Mouse (Mus musculus) right cerebral cortex, postnatal 36 days (tissue): Measurements from ENCODE around the gene Fbp2.

Experiments used
- DNase-seq, 2 experiments: peaks; one replicate each; pipeline ENCODE4 v3.0.0; 2022; ENCODE audit warnings: low spot score in 2 of 2, mixed read lengths in 1 of 2

Gene Fbp2

DNA sequence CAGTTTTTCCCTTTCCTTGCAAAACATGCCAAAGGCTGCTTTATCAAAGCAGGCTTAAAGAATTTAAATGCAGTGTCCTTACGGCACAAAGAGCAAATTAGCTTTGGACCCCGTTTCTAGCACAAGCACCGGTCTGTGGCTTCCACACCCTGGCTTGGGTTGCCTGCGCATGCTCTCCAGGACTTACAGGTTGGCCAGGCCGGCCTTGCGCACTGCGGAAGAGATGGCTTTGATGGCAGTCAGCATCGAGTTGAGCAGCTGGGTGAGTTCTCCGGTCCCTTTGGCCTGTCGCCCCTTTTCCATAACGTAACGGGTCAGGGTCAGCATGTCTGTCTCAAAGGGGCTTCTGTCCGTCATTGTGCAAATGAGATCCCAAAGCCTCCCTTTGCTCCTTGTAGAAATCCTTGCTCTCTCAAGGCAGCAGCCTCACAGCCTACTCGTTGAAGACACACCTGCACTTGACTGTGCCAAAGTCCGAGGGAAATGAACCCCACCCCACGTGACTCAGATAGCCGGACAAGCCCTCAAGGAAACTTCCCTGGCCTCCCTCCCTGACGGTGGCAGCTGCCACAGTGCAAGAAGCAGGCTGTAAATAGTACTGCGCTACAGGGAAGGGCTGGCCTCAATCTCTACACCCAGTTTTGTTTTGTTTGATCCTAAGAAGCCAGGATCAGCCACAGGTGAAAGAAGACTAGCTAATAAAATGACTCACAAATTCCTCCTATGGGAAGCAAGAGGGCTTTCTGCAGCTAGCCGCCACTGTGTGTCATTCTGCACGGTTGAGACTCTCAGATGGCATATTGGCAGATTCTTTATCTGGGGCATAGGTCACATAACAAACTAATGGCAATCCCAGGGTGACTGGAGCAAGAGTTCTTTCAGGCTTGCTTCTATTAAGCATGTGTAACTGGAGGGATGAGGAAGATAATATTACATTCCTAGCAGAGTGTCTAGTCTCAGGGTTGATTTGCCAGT is at the start of gene Fbp2:
Gene Fbp2, minus strand, starts transcription at position 482 of the 975 bp plus-strand sequence.
- no peak for DNase-seq

DNA sequence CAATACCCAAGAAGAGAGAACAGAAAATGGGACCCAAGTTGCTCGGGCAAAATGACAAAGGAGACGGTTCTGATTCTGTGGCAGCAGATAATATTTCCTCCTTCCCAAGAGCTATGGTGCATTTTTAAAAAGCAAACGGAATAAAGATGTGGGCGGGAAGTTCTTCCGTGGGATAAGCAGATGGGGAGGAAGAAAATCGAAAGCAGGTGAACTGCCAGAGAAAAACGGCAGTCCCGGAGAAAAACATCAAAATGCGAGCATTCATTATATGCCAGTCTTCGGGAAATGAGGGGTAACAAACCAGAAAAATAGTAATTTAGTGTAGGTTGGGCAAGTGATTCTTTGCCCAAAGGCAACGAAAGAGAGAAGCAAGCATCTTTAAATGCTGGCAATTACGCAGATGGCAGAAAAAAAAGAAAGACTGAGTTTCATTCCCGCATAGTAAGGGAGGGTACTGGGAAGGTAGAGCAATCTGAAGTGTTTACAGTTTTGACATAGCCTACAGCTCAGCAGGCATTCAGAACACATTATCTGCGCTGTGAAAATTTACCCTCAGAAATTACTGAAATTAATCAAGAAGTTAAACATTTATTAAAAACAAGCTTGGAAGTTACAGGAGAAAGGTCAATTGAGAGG is 49.4 kb upstream of the Fbp2 start:
- DNase-seq = no peak

DNA sequence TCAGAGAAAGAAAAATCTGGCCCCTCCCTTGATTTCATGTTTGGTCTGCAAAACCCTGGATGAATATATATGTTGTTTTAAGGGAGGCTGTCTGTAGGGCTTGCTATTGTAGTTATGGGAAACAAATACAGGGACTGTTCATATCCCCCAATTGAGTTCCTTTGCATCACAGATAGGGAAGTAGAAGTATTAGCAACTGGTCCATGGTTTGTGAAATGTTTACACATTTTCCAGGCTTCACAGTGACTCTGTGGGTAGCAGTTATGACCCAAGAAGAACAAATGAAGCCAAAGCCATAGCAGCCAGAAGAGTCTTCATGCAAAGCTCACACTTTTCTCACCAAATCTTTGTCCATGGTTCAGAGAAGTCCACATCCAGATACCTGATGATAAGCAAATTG is 42.9 kb upstream of the Fbp2 start:
- no peak for DNase-seq

DNA sequence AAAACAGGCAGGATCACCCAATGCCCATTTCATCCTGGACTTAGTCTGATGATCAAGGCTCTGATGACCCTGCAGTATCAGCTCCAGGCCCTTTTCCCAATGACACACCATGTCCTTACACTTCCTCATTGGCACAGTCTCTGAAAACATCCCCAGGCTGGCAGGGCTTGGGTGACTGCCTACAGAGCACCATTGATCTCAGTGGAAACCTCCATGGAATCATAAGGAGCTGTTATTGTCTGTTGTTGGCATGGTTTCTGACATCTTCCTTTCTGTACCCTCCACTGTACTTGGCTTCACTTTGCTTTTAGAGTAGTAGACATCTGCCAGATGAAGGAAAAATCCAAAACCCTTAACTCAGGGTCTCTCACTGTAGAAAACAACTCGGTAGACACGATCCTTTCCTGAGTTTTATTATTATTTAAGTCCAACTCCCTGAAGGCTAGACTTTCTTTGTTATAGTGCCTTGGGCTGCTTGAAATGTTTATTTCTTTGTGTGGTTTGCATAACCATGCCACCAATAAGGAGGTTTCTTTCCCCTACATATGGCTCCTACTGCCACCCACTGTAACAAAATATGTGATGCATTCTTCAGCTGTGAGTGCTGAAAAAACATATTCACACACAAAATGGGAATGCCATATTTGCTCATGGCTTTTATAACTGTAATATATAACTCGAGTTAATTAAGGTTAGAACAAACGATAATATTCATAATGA is 39.9 kb upstream of the Fbp2 start:
- no peak for DNase-seq

DNA sequence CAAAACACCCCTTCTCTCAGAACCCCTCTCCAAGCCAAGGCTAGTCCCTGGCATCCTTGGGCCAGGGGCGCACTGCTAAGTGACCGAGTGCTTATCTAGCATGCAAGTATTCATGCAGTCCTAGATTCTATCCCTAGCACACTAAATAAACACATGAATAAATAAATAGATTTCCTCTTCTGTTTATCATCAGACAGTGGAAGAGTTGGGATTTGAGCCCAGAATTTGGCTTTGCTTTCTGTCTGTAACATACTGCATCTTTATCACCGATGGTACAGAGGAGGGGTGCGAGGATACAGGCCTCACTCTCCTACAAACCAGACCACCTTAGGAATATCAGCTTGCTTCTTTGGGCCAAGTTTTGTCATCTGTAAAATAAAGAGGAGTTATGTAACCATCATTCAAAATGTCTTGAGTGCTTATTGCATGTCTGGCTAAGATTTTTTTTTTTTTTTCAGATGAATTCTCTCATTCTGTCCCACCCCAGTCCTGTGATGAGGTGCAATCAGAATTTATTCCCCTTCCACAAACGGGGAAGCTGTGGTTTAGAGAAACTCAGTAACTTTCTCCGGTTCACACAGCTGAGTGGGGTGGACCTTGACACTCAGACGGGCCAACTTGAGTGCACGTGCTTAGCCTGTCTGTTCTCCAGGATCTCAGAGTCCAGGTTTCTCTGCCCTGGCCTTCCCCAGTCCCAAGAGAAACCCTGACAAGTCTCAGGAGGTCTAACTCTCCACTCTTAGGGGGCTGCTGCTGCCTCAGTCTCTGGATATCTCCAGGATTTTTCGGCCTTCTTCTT is 35.0 kb upstream of the Fbp2 start:
- no peak for DNase-seq

DNA sequence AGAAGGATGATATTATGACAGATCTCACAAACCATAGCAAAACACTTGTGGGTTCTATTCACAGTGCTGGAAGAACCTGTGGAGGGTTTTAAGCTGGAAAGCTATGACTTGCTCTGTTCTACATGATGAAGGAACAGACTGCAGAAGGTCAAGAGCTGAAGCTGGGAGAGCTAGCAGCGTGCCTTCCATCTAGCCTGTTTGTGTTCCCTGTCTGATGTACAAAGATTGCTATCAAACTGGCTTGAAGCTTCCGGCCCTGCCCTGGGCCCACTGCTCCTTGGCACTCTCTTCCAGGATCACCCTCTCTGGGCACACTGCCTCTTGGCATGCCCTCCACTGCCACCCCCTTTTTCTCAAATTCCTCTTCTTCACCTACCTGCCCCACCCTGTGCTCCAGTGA is 31.1 kb upstream of the Fbp2 start:
- DNase-seq = no peak

DNA sequence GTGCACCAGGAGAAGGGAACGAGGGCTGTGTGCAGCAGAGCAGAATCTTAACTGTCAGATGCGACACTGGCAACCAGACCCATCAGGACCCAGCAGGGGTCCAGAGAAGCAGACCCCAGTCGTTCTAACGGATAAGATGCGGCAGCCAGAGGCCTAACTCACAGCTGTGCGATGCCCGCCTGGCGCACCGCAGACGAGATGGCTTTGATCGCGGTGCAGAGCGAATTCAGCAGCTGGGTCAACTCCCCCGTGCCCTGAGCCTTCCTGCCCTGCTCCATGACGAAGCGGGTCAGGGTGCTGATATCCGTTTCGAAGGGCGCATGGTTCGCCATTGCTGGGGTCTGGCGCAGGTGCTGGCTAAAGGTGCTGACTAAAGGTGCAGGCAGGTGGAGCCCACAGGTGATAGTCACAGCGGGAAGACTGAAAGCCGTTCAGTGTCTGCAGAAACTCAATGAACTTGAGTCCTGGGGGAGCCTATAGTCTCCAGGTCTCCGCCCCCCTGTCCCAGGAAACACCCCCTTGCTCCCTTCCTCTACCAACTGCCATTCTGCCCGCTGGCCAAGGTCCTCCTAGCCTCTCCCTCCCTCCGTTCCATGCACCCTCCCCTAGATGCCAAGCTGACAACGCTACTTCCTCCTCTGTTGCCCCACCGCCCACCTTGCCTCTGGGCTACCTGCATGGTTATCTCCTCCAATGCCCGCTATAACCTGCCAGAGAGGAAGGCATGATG is 29.7 kb upstream of the Fbp2 start, which contains the start of gene Fbp1:
Gene Fbp1, minus strand, starts transcription at position 571 of the 730 bp plus-strand sequence.
- DNase-seq = no peak

DNA sequence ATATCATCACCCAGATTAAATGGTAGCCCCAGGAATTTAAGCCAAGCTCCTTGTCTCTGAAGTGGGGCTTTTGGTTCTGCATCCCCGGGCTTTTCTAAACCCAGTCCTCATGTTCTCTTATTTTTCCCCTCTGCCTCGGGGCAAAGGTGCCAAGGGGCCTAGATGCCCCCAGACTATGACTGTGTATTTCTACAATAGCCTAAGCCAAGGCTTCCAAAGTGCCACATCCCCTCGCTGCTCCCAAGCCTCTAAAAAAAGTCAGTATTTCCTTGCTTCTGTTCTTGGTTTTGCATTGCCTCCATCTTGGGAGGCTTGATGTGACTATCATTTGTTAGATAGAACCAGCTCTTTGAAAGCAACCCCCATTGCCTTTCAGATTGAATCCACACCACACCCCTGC is 26.3 kb upstream of the Fbp2 start:
- DNase-seq = no peak

DNA sequence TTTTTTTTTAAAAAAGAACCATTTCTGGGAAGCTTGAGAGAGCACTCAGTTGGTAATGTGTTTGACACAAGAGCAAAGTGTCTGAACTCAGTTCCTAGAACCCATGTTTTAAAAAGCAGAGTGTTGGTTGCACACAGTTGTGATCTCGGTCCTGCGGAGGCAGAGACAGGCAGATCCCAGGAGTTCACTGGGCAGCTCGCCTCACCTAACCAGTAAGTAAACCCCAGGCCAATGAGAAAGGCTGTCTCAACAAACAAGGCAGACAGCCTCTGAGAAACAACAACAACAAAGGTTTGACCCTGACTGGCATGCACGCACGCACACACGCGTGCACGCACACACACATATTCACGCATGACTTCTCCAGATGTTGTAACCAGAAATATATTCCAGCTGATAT is 25.7 kb upstream of the Fbp2 start:
- no peak for DNase-seq

DNA sequence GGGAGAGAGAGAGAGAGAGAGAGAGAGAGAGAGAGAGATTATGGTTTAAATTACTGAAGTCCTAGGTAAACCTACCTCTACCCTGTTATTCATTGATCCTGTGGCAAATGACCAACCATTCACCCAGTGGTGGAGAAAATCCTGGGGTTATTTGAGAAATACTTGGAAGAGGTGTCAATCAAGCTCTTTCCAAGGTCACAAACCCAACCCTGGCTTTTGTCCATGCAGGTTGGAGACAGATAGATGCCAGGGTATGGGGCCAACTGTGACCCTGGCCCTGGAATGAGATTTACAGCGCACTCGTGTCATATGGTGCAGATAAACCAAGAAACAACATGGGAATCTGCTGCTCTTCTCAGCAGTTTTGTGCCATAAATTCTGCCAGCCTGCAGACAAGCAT is 25.2 kb upstream of the Fbp2 start:
- DNase-seq = no peak

DNA sequence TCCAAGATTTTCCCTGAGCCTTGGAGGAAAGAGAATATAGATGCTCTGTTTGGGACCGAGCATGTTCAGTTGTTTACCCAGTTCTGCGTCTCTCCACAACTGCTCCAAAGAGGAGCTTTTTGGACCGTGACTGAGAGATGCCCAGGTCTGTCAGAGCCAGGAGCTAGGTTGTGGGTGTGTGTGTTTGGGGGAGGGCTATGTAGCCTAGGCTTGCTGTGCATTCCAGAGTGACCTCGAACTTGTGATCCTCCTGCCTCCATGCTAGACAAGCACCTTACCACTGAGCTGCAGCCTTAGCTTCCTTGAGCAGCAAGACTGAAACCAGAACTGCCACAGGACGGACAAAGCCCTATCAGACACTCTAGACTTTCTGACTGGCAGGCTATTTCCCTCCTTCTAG is 24.6 kb upstream of the Fbp2 start:
- no peak for DNase-seq

DNA sequence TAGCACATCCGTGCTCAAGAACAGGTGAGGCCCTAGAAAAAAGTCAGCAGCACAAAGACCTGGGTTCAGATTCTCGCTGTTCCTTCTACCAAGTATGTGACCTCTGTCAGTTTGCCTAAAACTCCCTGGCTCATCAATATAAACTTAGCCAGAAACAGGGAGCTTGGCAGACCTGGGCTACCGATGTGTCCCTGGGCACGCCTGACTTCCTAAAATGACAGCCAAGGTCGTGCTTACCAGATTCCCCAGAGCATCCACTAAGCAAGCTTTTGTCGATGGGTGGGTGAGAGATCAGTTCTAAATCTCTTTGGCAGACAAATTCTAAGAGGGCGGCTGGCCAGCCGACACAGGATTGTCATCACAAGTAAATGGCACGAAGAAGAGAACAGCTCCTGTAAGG is 23.1 kb upstream of the Fbp2 start:
- DNase-seq = no peak

DNA sequence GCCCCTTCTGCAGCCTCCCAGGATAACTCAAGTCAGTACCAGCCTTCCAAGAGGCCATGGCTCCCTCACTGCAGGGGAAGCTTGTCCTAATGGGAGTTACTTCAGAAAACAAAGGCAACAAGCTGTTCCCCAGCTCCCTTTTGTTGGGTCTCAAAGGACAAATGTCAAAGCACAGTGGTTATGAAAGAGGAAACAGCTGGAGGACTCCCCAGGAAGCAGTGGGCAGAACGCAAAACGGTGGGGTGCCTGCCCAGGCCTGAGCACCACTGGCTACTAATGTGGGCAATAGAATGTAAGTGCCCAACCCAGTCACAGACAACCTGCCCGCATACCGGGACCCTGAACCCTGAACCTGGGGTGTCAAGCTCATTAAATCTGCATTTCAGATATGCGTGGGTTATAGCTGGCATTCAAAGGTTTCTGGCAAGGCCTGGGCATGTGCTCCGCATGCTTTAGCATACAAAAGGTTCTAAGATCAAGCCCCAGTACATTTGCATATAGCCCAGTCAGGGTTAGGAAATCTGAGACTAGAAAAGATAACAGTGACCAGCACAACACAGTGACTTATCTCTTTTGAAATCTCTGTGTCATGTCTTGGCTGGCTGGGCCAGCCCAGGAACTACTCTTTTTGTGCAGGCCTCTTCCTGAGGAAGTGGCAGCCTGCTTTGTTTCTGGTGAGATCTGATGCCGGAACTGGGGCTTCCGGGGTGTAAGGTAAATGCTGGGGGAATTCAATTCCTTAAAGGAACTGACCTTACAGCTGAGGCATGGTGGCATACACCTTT is 21.8 kb upstream of the Fbp2 start:
- no peak for DNase-seq

DNA sequence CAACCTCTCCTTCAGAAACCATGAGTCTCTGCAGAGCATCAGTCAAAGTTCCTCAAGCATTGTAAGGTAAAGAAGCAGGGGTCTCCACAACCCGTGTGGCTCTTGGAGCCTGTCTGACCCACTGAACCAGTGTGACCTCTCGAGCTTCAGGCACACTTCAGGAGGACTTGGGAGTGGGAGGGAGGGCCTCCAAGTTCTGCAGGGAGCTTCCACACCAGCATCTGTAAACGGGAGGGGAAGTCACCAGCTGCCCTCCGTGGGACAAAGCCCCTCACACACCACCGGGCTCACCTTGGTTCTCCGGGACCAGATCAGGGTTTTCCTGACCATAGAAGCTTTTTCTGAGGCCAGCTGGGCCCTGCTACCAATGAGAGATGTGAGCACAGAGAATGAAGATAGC is 21.2 kb upstream of the Fbp2 start:
- no peak for DNase-seq

DNA sequence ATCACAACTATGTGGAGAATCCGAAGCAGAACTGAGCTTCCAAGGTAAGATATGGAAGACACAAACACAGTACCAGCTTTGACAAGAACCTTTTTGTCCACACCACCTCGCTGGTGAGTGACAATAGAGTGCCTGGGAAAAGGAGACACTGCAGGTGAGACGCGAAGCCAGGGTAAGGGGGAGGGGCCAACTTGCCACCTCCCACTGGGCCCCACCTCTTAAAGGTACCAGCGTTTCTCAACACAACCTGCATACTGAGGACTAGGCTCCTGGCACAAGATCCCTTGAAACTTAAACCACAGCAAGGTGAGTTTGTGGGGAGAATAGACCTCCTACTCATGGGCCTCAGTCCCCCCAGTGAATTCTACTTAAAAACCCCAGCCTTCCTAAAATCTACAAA is 19.0 kb upstream of the Fbp2 start:
- DNase-seq = no peak

DNA sequence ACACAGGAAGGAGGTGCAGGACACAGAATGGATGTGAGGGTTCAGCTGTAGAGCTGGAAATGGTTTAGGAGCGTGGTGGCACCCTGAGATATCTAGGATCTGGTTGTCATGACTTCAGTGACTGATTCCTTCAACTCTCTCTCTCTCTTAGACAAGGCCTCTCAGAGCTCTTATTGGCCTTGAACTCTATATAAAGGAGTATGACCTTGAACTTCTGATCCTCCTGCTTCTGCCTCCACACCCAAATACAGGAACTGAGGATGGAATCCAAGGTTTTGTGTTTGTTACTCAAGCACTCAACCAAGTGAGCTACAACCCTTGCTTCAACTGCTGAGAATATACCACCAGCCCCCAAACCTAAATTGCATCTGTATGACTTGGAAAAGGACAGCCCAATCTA is 17.9 kb upstream of the Fbp2 start:
- DNase-seq = no peak

DNA sequence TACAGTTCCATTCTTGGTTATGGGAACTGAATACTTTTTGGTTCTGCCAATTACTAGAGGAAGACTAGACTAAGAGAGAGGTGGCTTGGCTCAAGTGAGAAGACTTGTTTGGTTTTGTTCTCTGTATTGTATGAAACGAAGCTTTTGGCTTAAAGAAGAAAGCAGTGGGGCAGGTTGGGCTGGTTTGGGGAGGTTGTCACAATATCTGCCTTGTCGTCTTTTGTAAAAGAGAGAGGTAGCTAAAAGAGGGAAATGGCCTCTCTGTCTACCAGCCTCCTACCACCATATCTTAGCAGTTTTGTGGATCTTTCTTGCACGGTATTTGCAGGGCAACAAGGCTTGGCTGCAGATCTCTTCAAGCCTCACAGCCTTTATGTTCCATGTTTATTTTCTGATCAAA is 14.0 kb upstream of the Fbp2 start:
- no peak for DNase-seq

DNA sequence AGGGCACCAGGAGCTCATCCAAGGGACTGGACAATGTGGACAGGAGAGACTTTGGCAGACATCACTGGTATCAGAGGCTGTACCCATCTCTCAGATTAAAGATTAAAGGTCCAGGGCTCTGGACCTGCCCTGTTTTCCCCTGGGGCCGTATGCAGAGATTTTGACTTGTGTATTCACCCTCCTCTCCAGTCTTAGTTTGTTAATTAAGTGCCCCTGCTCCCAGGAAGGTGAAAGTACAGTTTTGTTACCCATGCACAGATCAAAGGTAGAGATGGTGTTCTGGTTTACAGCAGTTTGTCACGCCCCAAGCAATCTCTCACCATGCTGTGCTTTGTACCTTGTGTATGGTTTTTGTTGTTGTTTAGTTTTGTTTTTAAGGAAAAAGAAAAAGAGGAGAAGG is 12.4 kb upstream of the Fbp2 start:
- DNase-seq = no peak

DNA sequence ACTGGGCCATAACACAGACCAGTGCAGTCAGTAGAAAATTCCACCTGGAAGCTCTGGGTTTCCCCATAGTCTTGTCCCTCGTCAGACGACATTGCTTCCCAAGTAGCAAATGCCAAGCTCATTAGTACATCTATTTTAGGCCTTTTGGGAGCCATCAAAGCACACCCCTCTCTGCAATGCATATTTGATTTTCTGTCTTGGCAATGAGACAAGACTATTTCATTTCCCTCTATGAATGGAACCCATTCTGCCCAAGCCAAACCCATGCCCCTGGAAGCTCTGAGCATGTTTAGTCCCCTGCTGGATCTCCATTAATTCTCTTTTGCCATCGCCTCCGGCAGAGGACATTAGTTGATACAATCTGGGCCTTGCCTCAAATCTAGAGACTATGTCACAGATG is 8.6 kb upstream of the Fbp2 start:
- DNase-seq = no peak

DNA sequence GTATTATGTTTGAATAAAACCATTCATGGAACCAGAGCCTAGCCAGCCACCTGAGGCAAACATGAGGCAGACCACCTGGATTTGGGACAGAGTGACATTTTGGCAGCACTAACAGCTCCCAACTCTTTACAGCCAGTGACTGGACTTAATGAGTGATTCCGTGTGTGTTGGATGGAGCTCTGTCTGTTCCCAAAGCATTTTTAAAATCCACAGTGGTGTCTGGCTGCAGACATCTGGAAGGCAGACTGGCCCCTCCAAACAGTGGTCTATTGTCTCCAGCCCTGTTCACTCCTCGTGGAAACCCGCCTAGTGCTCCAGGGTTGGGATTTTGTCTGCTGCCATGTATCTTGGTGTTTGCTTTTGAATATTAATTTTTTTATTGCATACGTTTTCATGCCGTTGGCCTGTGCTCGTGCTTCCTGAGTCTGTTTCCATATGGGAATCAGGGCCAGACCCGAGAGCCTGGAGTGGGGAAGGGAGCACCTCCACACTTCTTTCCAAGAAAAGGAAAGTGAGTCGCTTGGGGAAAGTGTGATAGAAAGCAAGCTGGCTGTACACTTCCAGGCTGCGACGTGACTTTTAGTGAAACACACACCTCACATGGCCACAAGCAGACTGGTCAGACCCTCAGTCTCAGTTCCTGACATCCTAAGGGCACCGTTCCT is 7.6 kb upstream of the Fbp2 start:
- no peak for DNase-seq
